Mouse (Mus musculus) retina, embryonic 14.5 days (tissue): ENCODE results near the gene Kpna6.

Source experiments
- DNase-seq: peaks from one replicate; pipeline ENCODE4 v3.0.0-alpha.2; 2015; ENCODE audit warnings: low spot score

Gene Kpna6

GRCm38 (mm10) chr4:129648656-129649055 is 23.9 kb downstream of the Kpna6 start:
- DNase-seq = no peak

GRCm38 (mm10) chr4:129645204-129645603 is 27.4 kb downstream of the Kpna6 start:
- no peak for DNase-seq

- no peak for DNase-seq
Observed at GRCm38 (mm10) chr4:129641756-129642155, 30.8 kb downstream of the Kpna6 start.

- DNase-seq = peak; percentile 98
Observed at GRCm38 (mm10) chr4:129640638-129641467, 31.7 kb downstream of the Kpna6 start, which contains the start of gene Txlna. Txlna (minus strand) TSS chr4:129641065.

- DNase-seq = no peak
Observed at GRCm38 (mm10) chr4:129640101-129640637, 32.4 kb downstream of the Kpna6 start.

- DNase-seq = no peak
Observed at GRCm38 (mm10) chr4:129639221-129639620, 33.3 kb downstream of the Kpna6 start.

GRCm38 (mm10) chr4:129633852-129634251 is 38.7 kb downstream of the Kpna6 start:
- no peak for DNase-seq

- DNase-seq = no peak
Observed at GRCm38 (mm10) chr4:129631867-129632266, 40.7 kb downstream of the Kpna6 start.

GRCm38 (mm10) chr4:129630944-129631343 is 41.6 kb downstream of the Kpna6 start:
- no peak for DNase-seq

- DNase-seq = no peak
Observed at GRCm38 (mm10) chr4:129626035-129626434, 46.5 kb downstream of the Kpna6 start.

GRCm38 (mm10) chr4:129625496-129625895 is 47.1 kb downstream of the Kpna6 start:
- DNase-seq = peak; percentile 13

GRCm38 (mm10) chr4:129625029-129625370 is 47.6 kb downstream of the Kpna6 start:
- DNase-seq = peak; percentile 22

- DNase-seq = peak; percentile 81
Observed at GRCm38 (mm10) chr4:129624281-129625028, 48.1 kb downstream of the Kpna6 start.

GRCm38 (mm10) chr4:129623681-129624091 is 48.9 kb downstream of the Kpna6 start, which contains the start of gene Ccdc28b:
Ccdc28b (minus strand) TSS chr4:129623947.
- DNase-seq = peak; percentile 69

GRCm38 (mm10) chr4:129622803-129623535 is 49.6 kb downstream of the Kpna6 start:
- peak; percentile 20 for DNase-seq

- no peak for DNase-seq
Observed at GRCm38 (mm10) chr4:129622120-129622802, 50.3 kb downstream of the Kpna6 start.

GRCm38 (mm10) chr4:129621283-129621841 is 51.2 kb downstream of the Kpna6 start:
- no peak for DNase-seq

- DNase-seq = no peak
Observed at GRCm38 (mm10) chr4:129620419-129621282, 51.9 kb downstream of the Kpna6 start.

- DNase-seq = peak; percentile 92
Observed at GRCm38 (mm10) chr4:129618786-129619691, 53.5 kb downstream of the Kpna6 start, which contains the start of gene Iqcc. Iqcc (minus strand) TSS chr4:129619099.
